Mouse (Mus musculus) heart, embryonic 14.5 days (tissue): ENCODE results near the gene Gm20075. TPM values are rescaled to one million over a fixed set of nuclear protein-coding genes. Genes with fewer than 3 reads are reported as not detected.
"Not testable (repeated sequence)": the region's sequence is repeated elsewhere in the genome, so short reads cannot be mapped to it uniquely, and the experiment has no call there.

Source experiments
- ATAC-seq: fragments of 200-750 bp; cut with Nextera tagmentation; 2 replicates; pipeline ENCODE4 v1.8.0; 2017; ENCODE audit warnings: low read depth, moderate TSS enrichment; ENCODE audit not compliant: insufficient number of reproducible peaks, insufficient read depth, low FRiP score
- H3K27ac ChIP-seq, 2 experiments: fragments of 200-500 bp in 1 of 2; fragments of 300-500 bp in 1 of 2; sonication (generic) in 1 of 2; replicated peaks in 1 of 2; 2 replicates each; pipeline ENCODE4 v1.5.1; 2012 to 2014; ENCODE audit warnings: low read depth in 2 of 2, low read length in 2 of 2, control low read depth in 1 of 2, mild to moderate bottlenecking in 1 of 2, mixed read lengths in 1 of 2; ENCODE audit not compliant: control insufficient read depth in 1 of 2, insufficient read depth in 1 of 2
- H3K27me3 ChIP-seq: fragments of 300-500 bp; sonication (generic); 2 replicates; pipeline ENCODE4 v1.6.1; 2014; ENCODE audit warnings: mild to moderate bottlenecking, low read length, control low read depth; ENCODE audit not compliant: control insufficient read depth, insufficient read depth
- H3K36me3 ChIP-seq: fragments of 300-500 bp; sonication (generic); 2 replicates; pipeline ENCODE4 v1.6.1; 2014; ENCODE audit warnings: mild to moderate bottlenecking, control low read depth, low read length, mixed read lengths; ENCODE audit not compliant: control insufficient read depth, insufficient read depth
- H3K4me1 ChIP-seq, 2 experiments: fragments of 200-500 bp in 1 of 2; fragments of 300-500 bp in 1 of 2; sonication (generic) in 1 of 2; 2 replicates each; pipeline ENCODE4 v1.6.1; 2012 to 2014; ENCODE audit warnings: low read length in 2 of 2, control low read depth in 1 of 2, mixed read lengths in 1 of 2; ENCODE audit not compliant: control insufficient read depth in 2 of 2, insufficient read depth in 2 of 2
- H3K4me2 ChIP-seq: fragments of 300-500 bp; sonication (generic); 2 replicates; pipeline ENCODE4 v1.6.1; 2014; ENCODE audit warnings: mild to moderate bottlenecking, low read length
- H3K4me3 ChIP-seq, 2 experiments: fragments of 200-500 bp in 1 of 2; fragments of 300-500 bp in 1 of 2; sonication (generic) in 1 of 2; 2 replicates each; pipeline ENCODE4 v1.5.1; 2012 to 2014; ENCODE audit warnings: low read length in 2 of 2, mild to moderate bottlenecking in 2 of 2, control low read depth in 1 of 2, low read depth in 1 of 2, moderate library complexity in 1 of 2; ENCODE audit not compliant: control insufficient read depth in 1 of 2, insufficient read depth in 1 of 2
- H3K9ac ChIP-seq: fragments of 300-500 bp; sonication (generic); 2 replicates; pipeline ENCODE4 v1.6.1; 2014; ENCODE audit warnings: mild to moderate bottlenecking, low read length
- H3K9me3 ChIP-seq: fragments of 300-500 bp; sonication (generic); 2 replicates; pipeline ENCODE4 v1.6.1; 2016; ENCODE audit warnings: low read length, control low read depth; ENCODE audit not compliant: control insufficient read depth
- WGBS: fragments of 180-500 bp; shearing (Covaris S2); extraction: QIAGEN DNeasy Blood & Tissue Kit; methylation state at CpG from one replicate; pipeline ENCODE4 v1.1.7; 2014; 5-methylcytosine and 5-hydroxymethylcytosine counted together
- polyA plus RNA-seq: library from polyadenylated mRNA; unstranded; fragments of >200 nt; fragmentation: Nextera tagmentation; extraction: Ambion mirVana; gene quantifications from 2 replicates; pipeline ENCODE4 v1.2.1, GENCODE M21; 2014

The Gm20075 gene
- polyA plus RNA-seq, 1 experiment from 2014 or later: 37.2 TPM

- Histone ChIP-seq H3K4me2 (no peak overlapping the region), H3K4me1 (no peaks in the 10 kb centered on the region), H3K9me3 (no peaks in the 10 kb centered on the region), H3K9ac (no peak overlapping the region), H3K4me3 (no peak overlapping the region), H3K27ac (no peak overlapping the region), H3K27me3 (no peaks in the 10 kb centered on the region), H3K36me3 (no peaks in the 10 kb centered on the region)
- WGBS: 82% methylated on average over 7 of the region's 7 CpGs
- no peak for ATAC-seq
Observed at GRCm38 (mm10) chr13:96085581-96086302, 4.6 kb upstream of the Gm20075 start.

GRCm38 (mm10) chr13:96081754-96082153 is 578 bp upstream of the Gm20075 start, which contains the start of gene Gm17190:
Gene Gm17190 (plus strand): TSS chr13:96082054.
- not testable (repeated sequence) for H3K4me3 ChIP-seq, H3K27ac ChIP-seq, H3K36me3 ChIP-seq, H3K9ac ChIP-seq, H3K4me2 ChIP-seq, H3K9me3 ChIP-seq, H3K27me3 ChIP-seq, H3K4me1 ChIP-seq, ATAC-seq
- WGBS: 87% methylated on average over 1 of the region's 1 CpGs

- WGBS: 65% methylated on average over 8 of the region's 8 CpGs
- Histone ChIP-seq H3K4me1 (no peaks in the 10 kb centered on the region), H3K9ac (no peak overlapping the region), H3K9me3 (no peaks in the 10 kb centered on the region), H3K4me3 (no peak overlapping the region), H3K27ac (no peak overlapping the region), H3K36me3 (no peaks in the 10 kb centered on the region), H3K4me2 (no peak overlapping the region), H3K27me3 (no peaks in the 10 kb centered on the region)
- no peak for ATAC-seq
Observed at GRCm38 (mm10) chr13:96073555-96073954, 7.6 kb downstream of the Gm20075 start.

GRCm38 (mm10) chr13:96052755-96053154 is 28.4 kb downstream of the Gm20075 start:
- 74% methylated on average over 3 of the region's 3 CpGs for WGBS
- H3K9ac ChIP-seq: no peak overlapping the region
- no peak overlapping the region for H3K4me2 ChIP-seq
- no peaks in the 10 kb centered on the region for H3K36me3 ChIP-seq
- H3K9me3 ChIP-seq: no peaks in the 10 kb centered on the region
- H3K27me3 ChIP-seq: no peaks in the 10 kb centered on the region
- no peak overlapping the region for H3K4me3 ChIP-seq
- H3K27ac ChIP-seq: no peak overlapping the region
- ATAC-seq: no peak
- H3K4me1 ChIP-seq: no peaks in the 10 kb centered on the region

- 65% methylated on average over 5 of the region's 5 CpGs for WGBS
- Histone ChIP-seq H3K4me3 (no peak overlapping the region), H3K27me3 (no peaks in the 10 kb centered on the region)
Observed at GRCm38 (mm10) chr13:96045396-96045795, 35.8 kb downstream of the Gm20075 start.

GRCm38 (mm10) chr13:96040275-96041042 is 40.7 kb downstream of the Gm20075 start:
- H3K4me3 ChIP-seq: no peak overlapping the region
- H3K9me3 ChIP-seq: 0 out of 2 replicates have a peak, but pooled peaks cover 3% of the 10 kb centered on the region
- no peak overlapping the region for H3K4me2 ChIP-seq
- H3K27me3 ChIP-seq: no peaks in the 10 kb centered on the region
- WGBS: 73% methylated on average over 11 of the region's 11 CpGs
- no peaks in the 10 kb centered on the region for H3K4me1 ChIP-seq
- H3K27ac ChIP-seq: no peak overlapping the region
- H3K9ac ChIP-seq: no peak overlapping the region
- H3K36me3 ChIP-seq: no peaks in the 10 kb centered on the region
- ATAC-seq: no peak

More at GRCm38 (mm10) chr13:96045396-96045795, 35.8 kb downstream of the Gm20075 start:
- H3K36me3 ChIP-seq: no peaks in the 10 kb centered on the region
- no peak overlapping the region for H3K27ac ChIP-seq
- no peak overlapping the region for H3K9ac ChIP-seq
- no peaks in the 10 kb centered on the region for H3K4me1 ChIP-seq
- no peak overlapping the region for H3K4me2 ChIP-seq
- ATAC-seq: no peak
- H3K9me3 ChIP-seq: 0 out of 2 replicates have a peak, but pooled peaks cover 3% of the 10 kb centered on the region

- Histone ChIP-seq H3K9me3 (0 out of 2 replicates have a peak, but pooled peaks cover 3% of the 10 kb centered on the region), H3K4me3 (no peak overlapping the region), H3K4me1 (no peaks in the 10 kb centered on the region), H3K36me3 (no peaks in the 10 kb centered on the region), H3K9ac (no peak overlapping the region), H3K4me2 (no peak overlapping the region), H3K27me3 (no peaks in the 10 kb centered on the region), H3K27ac (no peak overlapping the region)
- ATAC-seq: no peak
- 24% methylated on average over 1 of the region's 1 CpGs for WGBS
Observed at GRCm38 (mm10) chr13:96039536-96039935, 41.6 kb downstream of the Gm20075 start.
